7 mouse cellular contexts compared by ENCODE assay signal in the genomic region with DNA sequence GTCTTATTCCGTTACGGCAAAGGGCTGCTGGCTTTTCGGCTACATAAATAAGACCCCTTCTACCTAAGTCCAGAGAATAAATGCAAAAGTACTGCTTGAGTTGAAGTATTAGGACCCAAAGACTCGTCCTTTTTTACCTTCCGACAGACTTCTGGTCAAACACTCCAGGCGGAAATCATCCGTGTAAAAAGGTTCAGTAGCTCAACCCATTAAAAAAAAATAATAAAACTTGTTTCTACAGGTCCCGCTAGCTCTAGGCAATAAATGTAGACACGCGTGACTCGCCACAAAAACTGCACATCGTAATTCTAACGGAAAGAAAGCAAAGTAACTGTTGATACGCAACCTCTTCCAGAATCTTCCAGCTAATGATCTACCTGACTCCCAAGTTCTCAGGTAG. TPM values are rescaled to one million over a fixed set of nuclear protein-coding genes. Genes with fewer than 3 reads are reported as not detected.
DNase-seq lines count a peak whose midpoint lies in the region; ATAC-seq and TF ChIP-seq lines count a peak whose summit lies in the region.

A gene (minus strand): TSS at position 101 of the 400 bp plus-strand sequence.

- DNase-seq in CH12.LX (ENCODE audit: extremely low read depth) (no peak), G1E (ENCODE audit: low spot score) (no peak)
- no peak for DNase-seq in forebrain, embryonic 14.5 days (ENCODE audit: low spot score)
- no peak for DNase-seq in liver, embryonic 14.5 days (ENCODE audit: low read depth in 3 of 3, low spot score in 3 of 3)
- no peak for DNase-seq in ovary, postnatal 10 days (ENCODE audit: low spot score)
- DNase-seq in frontal cortex, postnatal 14 days (ENCODE audit: low spot score in 2 of 2) = no peak

- no peak for TF ChIP-seq POLR2A in CH12.LX (IDR thresholded peaks at IDR 0.05; ENCODE audit: low read depth, low read length)

- H3K36me3 ChIP-seq in CH12.LX (replicated peaks in 1 of 2; ENCODE audit: control insufficient read depth in 1 of 2, insufficient read depth in 1 of 2, low read length in 1 of 2) (peaks cover 4 to 15% of the 10 kb centered on the region in 2 experiments), G1E (replicated peaks) (peaks cover 14% of the 10 kb centered on the region)
- H3K36me3 ChIP-seq in forebrain, embryonic 14.5 days (ENCODE audit: control insufficient read depth, insufficient read depth, low read length) = 0 out of 2 replicates have a peak, but pooled peaks cover 2% of the 10 kb centered on the region
- peaks cover 6% of the 10 kb centered on the region for H3K36me3 ChIP-seq in hindbrain, embryonic 12.5 days
- peaks cover 3% of the 10 kb centered on the region for H3K36me3 ChIP-seq in liver, embryonic 14.5 days (replicated peaks; ENCODE audit: control insufficient read depth, insufficient read depth, low read depth)

- peak within 1 kb of the TSS; percentile 98 for H3K4me2 ChIP-seq in CH12.LX (ENCODE audit: insufficient read depth, low read depth, poor library complexity, severe bottlenecking)
- peak within 1 kb of the TSS; percentile 79 for H3K4me2 ChIP-seq in forebrain, embryonic 14.5 days (ENCODE audit: low read length)
- H3K4me2 ChIP-seq in hindbrain, embryonic 12.5 days (replicated peaks) = peak within 1 kb of the TSS; percentile 84
- H3K4me2 ChIP-seq in liver, embryonic 14.5 days (ENCODE audit: low read depth) = peak within 1 kb of the TSS; percentile 84

- in situ Hi-C loops in CH12.LX (cut with MboI; ENCODE audit: low pct_ligation_motif_present, low pct_unique_long_range_greater_than_20kb, low sequenced_read_pairs) = no loop called here

- H3K79me2 ChIP-seq in CH12.LX (replicated peaks; ENCODE audit: control insufficient read depth, extremely low read depth, insufficient read depth, poor library complexity, severe bottlenecking) = peaks cover 34% of the 10 kb centered on the region

- TF ChIP-seq CTCF in CH12.LX (conservative IDR thresholded peaks at IDR 0.05 in 1 of 2, IDR thresholded peaks at IDR 0.05 in 1 of 2; ENCODE audit: low read depth in 2 of 2, low read length in 2 of 2) = no peak
- TF ChIP-seq CTCF in G1E (IDR thresholded peaks at IDR 0.05; ENCODE audit: low read depth, low read length) = no peak
- no peak for TF ChIP-seq CTCF in liver, embryonic 14.5 days (IDR thresholded peaks at IDR 0.05; ENCODE audit: low read depth)

- TF ChIP-seq EP300 in CH12.LX (IDR thresholded peaks at IDR 0.05; ENCODE audit: low read length) = no peak
- no peak for TF ChIP-seq EP300 in liver, embryonic 14.5 days (IDR thresholded peaks at IDR 0.05; ENCODE audit: low read depth)

- H3K4me3 ChIP-seq in CH12.LX (replicated peaks in 1 of 3; ENCODE audit: low read depth in 2 of 3, low read length in 2 of 3, poor library complexity in 1 of 3) = peak within 1 kb of the TSS; percentile 85 to 91 (median 87)
- H3K4me3 ChIP-seq in G1E (ENCODE audit: low read depth, low read length) = peak within 1 kb of the TSS; percentile 85
- peak within 1 kb of the TSS; percentile 99 for H3K4me3 ChIP-seq in forebrain, embryonic 14.5 days (ENCODE audit: low read depth, low read length)
- peak within 1 kb of the TSS; percentile 97 for H3K4me3 ChIP-seq in hindbrain, embryonic 12.5 days
- H3K4me3 ChIP-seq in liver, embryonic 14.5 days (ENCODE audit: insufficient read depth in 1 of 2, low read depth in 2 of 2, low read length in 2 of 2) = peak within 1 kb of the TSS; percentile 89 to 92

- no peak for TF ChIP-seq RAD21 in CH12.LX (IDR thresholded peaks at IDR 0.05; ENCODE audit: low read depth, low read length)

- H3K4me1 ChIP-seq in CH12.LX (ENCODE audit: control insufficient read depth in 1 of 2, insufficient read depth in 2 of 2) (peaks cover 5 to 20% of the 10 kb centered on the region in 2 experiments), G1E (ENCODE audit: insufficient read depth, low read depth, low read length) (peaks cover 22% of the 10 kb centered on the region)
- H3K4me1 ChIP-seq in forebrain, embryonic 14.5 days (ENCODE audit: control insufficient read depth, insufficient read depth, low read length) = peaks cover 9% of the 10 kb centered on the region
- peaks cover 16% of the 10 kb centered on the region for H3K4me1 ChIP-seq in hindbrain, embryonic 12.5 days
- peaks cover 13% of the 10 kb centered on the region in 2 experiments for H3K4me1 ChIP-seq in liver, embryonic 14.5 days (replicated peaks; ENCODE audit: control insufficient read depth in 2 of 2, insufficient read depth in 2 of 2, low read length in 1 of 2)

- H3K9ac ChIP-seq in CH12.LX (ENCODE audit: insufficient read depth, low read depth) = peak within 1 kb of the TSS; percentile 97
- peak within 1 kb of the TSS; percentile 99 for H3K9ac ChIP-seq in forebrain, embryonic 14.5 days (ENCODE audit: low read length)
- peak within 1 kb of the TSS; percentile 99 for H3K9ac ChIP-seq in hindbrain, embryonic 12.5 days
- H3K9ac ChIP-seq in liver, embryonic 14.5 days (replicated peaks) = peak within 1 kb of the TSS; percentile 95

- ATAC-seq in G1E (ENCODE audit: extremely low read depth, insufficient number of reproducible peaks, low FRiP score, poor library complexity, severe bottlenecking) = no peak
- ATAC-seq in forebrain, embryonic 14.5 days = no peak
- ATAC-seq in hindbrain, embryonic 12.5 days (ENCODE audit: low FRiP score) = no peak
- ATAC-seq in liver, embryonic 14.5 days (ENCODE audit: insufficient read depth) = no peak

- H3K9me3 ChIP-seq in CH12.LX (replicated peaks; ENCODE audit: low read length) (no peaks in the 10 kb centered on the region), G1E (replicated peaks) (no peaks in the 10 kb centered on the region)
- no peaks in the 10 kb centered on the region for H3K9me3 ChIP-seq in forebrain, embryonic 14.5 days (replicated peaks; ENCODE audit: control insufficient read depth, low read length)
- H3K9me3 ChIP-seq in hindbrain, embryonic 12.5 days (replicated peaks) = no peaks in the 10 kb centered on the region
- no peaks in the 10 kb centered on the region for H3K9me3 ChIP-seq in liver, embryonic 14.5 days (ENCODE audit: control insufficient read depth, low read length)

- dilution Hi-C loops in CH12.LX (cut with MboI; ENCODE audit: extremely low pct_ligation_motif_present, extremely low pct_unique_long_range_greater_than_20kb, low sequenced_read_pairs) = no loop called here

- H3K27ac ChIP-seq in CH12.LX (ENCODE audit: insufficient read depth, low read depth) = peak within 1 kb of the TSS; percentile 69
- peak within 1 kb of the TSS; percentile 95 for H3K27ac ChIP-seq in forebrain, embryonic 14.5 days (ENCODE audit: low read depth, low read length)
- H3K27ac ChIP-seq in hindbrain, embryonic 12.5 days = peak within 1 kb of the TSS; percentile 97
- H3K27ac ChIP-seq in liver, embryonic 14.5 days = peak within 1 kb of the TSS; percentile 93

- H3K27me3 ChIP-seq in CH12.LX (replicated peaks) (peaks cover 5% of the 10 kb centered on the region), G1E (ENCODE audit: insufficient read depth, low read length) (no peaks in the 10 kb centered on the region; the same call in 1 of the 2 replicates)
- H3K27me3 ChIP-seq in forebrain, embryonic 14.5 days (replicated peaks; ENCODE audit: control insufficient read depth, insufficient read depth, low read length) = no peaks in the 10 kb centered on the region
- H3K27me3 ChIP-seq in hindbrain, embryonic 12.5 days = no peaks in the 10 kb centered on the region
- H3K27me3 ChIP-seq in liver, embryonic 14.5 days (ENCODE audit: control insufficient read depth, insufficient read depth, low read length) = no peaks in the 10 kb centered on the region

- WGBS in forebrain, embryonic 14.5 days = 12% methylated on average over 14 of the region's 14 CpGs
- 11% methylated on average over 14 of the region's 14 CpGs for WGBS in hindbrain, embryonic 12.5 days
- 7% methylated on average over 14 of the region's 14 CpGs for WGBS in liver, embryonic 14.5 days (ENCODE audit: insufficient replicate concordance)

TF ChIP-seq in CH12.LX, 34 proteins besides CTCF, POLR2A, EP300 and RAD21:
- no peak for TF ChIP-seq MAFK (IDR thresholded peaks at IDR 0.05; ENCODE audit: insufficient replicate concordance, low read length)
- peak; percentile 58; the same call in 1 of the 2 replicates for TF ChIP-seq CHD1 (IDR thresholded peaks at IDR 0.05; ENCODE audit: low read depth, low read length)
- 0 out of 2 replicates have a peak, but pooled peaks have one; percentile 10 for TF ChIP-seq MAX (IDR thresholded peaks at IDR 0.05; ENCODE audit: low read length)
- no peak for TF ChIP-seq CHD2 (IDR thresholded peaks at IDR 0.05; ENCODE audit: low read length)

RNA-seq across cellular contexts. Expression of the gene that starts here (rescaled TPM):
- total RNA-seq in CH12.LX (2012; rRNA removed) = 39.1 and 42.3 TPM in 2 replicates
- total RNA-seq in CH12.LX (2014; rRNA removed) = 43.3 and 48.9 TPM in 2 replicates
- polyA plus RNA-seq in CH12.LX (2012; ENCODE audit: insufficient read length, low read depth) = 48.8 and 56.6 TPM in 2 replicates
- total RNA-seq in G1E (2014; fragmentation: Nextera tagmentation) = 120 and 184 TPM in 2 replicates
- total RNA-seq in G1E (2017) = 91.6 and 105 TPM in 2 replicates
- 15.8 and 38.7 TPM in 2 replicates for polyA plus RNA-seq in G1E (2012)
- polyA plus RNA-seq in forebrain, embryonic 14.5 days (2014; fragmentation: Nextera tagmentation; extraction: Ambion mirVana) = 69.4 and 89.9 TPM in 2 replicates
- 125 and 135 TPM in 2 replicates for polyA plus RNA-seq in hindbrain, embryonic 12.5 days (2016; fragmentation: Nextera tagmentation; extraction: Ambion mirVana)
- polyA plus RNA-seq in liver, embryonic 14.5 days (2012; rRNA removed) = 14.2 and 18.9 TPM in 2 replicates
- 19.4 and 20.9 TPM in 2 replicates for polyA plus RNA-seq in liver, embryonic 14.5 days (2014; fragmentation: Nextera tagmentation; extraction: Ambion mirVana)
